Mouse (Mus musculus) hindbrain, embryonic 16.5 days (tissue): Measurements from ENCODE around the gene Clec9a. TPM values are rescaled to one million over a fixed set of nuclear protein-coding genes. Genes with fewer than 3 reads are reported as not detected.
A peak's percentile ranks its signal among the peaks of the same experiment; 100 is the strongest.

Experiments used
- ATAC-seq: fragments of 200-750 bp; cut with Nextera tagmentation; 2 replicates; pipeline ENCODE4 v1.8.0; 2017; ENCODE audit warnings: moderate TSS enrichment, moderate library complexity
- H3K27ac ChIP-seq: fragments of 300-500 bp; sonication (generic); 2 replicates; pipeline ENCODE4 v1.5.1; 2014; ENCODE audit warnings: low read depth, mild to moderate bottlenecking, control low read depth, low read length, moderate library complexity
- H3K27me3 ChIP-seq: fragments of 300-500 bp; sonication (generic); replicated peaks from 2 replicates; pipeline ENCODE4 v1.6.1; 2014; ENCODE audit warnings: low read length; ENCODE audit not compliant: control insufficient read depth, insufficient read depth
- H3K36me3 ChIP-seq: fragments of 300-500 bp; sonication (generic); 2 replicates; pipeline ENCODE4 v1.6.1; 2014; ENCODE audit warnings: mild to moderate bottlenecking, low read length, moderate library complexity, mixed read lengths; ENCODE audit not compliant: control insufficient read depth, insufficient read depth
- H3K4me1 ChIP-seq: fragments of 300-500 bp; sonication (generic); 2 replicates; pipeline ENCODE4 v1.6.1; 2014; ENCODE audit warnings: low read depth, low read length; ENCODE audit not compliant: control insufficient read depth, insufficient read depth
- H3K4me2 ChIP-seq: fragments of 300-500 bp; sonication (generic); 2 replicates; pipeline ENCODE4 v1.6.1; 2014; ENCODE audit warnings: mild to moderate bottlenecking, low read length, control low read depth, moderate library complexity
- H3K4me3 ChIP-seq: fragments of 300-500 bp; sonication (generic); 2 replicates; pipeline ENCODE4 v1.5.1; 2014; ENCODE audit warnings: mild to moderate bottlenecking, low read length, control low read depth, moderate library complexity
- H3K9ac ChIP-seq: fragments of 300-500 bp; sonication (generic); 2 replicates; pipeline ENCODE4 v1.6.1; 2014; ENCODE audit warnings: low read depth, mild to moderate bottlenecking, control low read depth, low read length, moderate library complexity
- H3K9me3 ChIP-seq: fragments of 300-500 bp; sonication (generic); 2 replicates; pipeline ENCODE4 v1.6.1; 2014; ENCODE audit warnings: mild to moderate bottlenecking, low read length, moderate library complexity; ENCODE audit not compliant: control insufficient read depth
- WGBS: fragments of 180-500 bp; shearing (Covaris S2); extraction: QIAGEN DNeasy Blood & Tissue Kit; methylation state at CpG from one replicate; pipeline ENCODE4 v1.1.7; 2014; 5-methylcytosine and 5-hydroxymethylcytosine counted together
- polyA plus RNA-seq: library from polyadenylated mRNA; unstranded; fragments of >200 nt; fragmentation: Nextera tagmentation; extraction: Ambion mirVana; gene quantifications from 2 replicates; pipeline ENCODE4 v1.2.1, GENCODE M21; 2015

Clec9a gene
- 0.10 and 0.24 TPM in 2 replicates for polyA plus RNA-seq

DNA sequence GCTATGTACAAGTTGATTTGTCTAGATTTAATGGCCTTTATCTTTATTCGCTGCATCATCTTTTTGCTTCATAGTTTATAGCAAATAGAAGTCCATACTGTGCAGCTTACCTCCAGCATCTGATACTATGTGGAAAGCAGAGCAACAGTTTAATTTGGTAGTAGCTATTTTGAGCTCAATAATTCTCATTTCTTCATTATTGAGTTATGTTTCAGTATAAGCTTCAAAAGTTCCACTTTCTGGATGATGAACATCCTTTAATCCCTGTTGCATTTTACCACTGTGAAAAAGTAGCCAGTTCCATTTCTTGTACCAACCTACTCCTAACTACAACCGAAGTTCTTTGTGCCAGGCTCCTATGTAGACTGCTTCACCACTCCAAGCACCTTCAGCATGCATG lies at the start of gene Clec9a:
Gene Clec9a, plus strand, starts transcription at position 301 of the 400 bp plus-strand sequence.
- no peaks in the 10 kb centered on the region for H3K27me3 ChIP-seq
- no peak within 1 kb of the TSS for H3K27ac ChIP-seq
- H3K4me1 ChIP-seq, result no peaks in the 10 kb centered on the region
- no peaks in the 10 kb centered on the region for H3K9me3 ChIP-seq
- 84% methylated on average over 2 of the region's 2 CpGs for WGBS
- no peak within 1 kb of the TSS for H3K4me2 ChIP-seq
- H3K36me3 ChIP-seq, result no peaks in the 10 kb centered on the region
- H3K4me3 ChIP-seq, result no peak within 1 kb of the TSS
- no peak within 1 kb of the TSS for H3K9ac ChIP-seq
- no peak for ATAC-seq

GRCm38 (mm10) chr6:129359515-129359914 lies 49.1 kb upstream of the Clec9a start:
- no peak for ATAC-seq
- Histone ChIP-seq H3K4me2 (no peak overlapping the region), H3K36me3 (no peaks in the 10 kb centered on the region), H3K4me1 (no peaks in the 10 kb centered on the region), H3K9me3 (no peaks in the 10 kb centered on the region), H3K27ac (no peak overlapping the region), H3K9ac (no peak overlapping the region), H3K4me3 (no peak overlapping the region), H3K27me3 (no peaks in the 10 kb centered on the region)
- WGBS, result 93% methylated on average over 2 of the region's 2 CpGs

DNA sequence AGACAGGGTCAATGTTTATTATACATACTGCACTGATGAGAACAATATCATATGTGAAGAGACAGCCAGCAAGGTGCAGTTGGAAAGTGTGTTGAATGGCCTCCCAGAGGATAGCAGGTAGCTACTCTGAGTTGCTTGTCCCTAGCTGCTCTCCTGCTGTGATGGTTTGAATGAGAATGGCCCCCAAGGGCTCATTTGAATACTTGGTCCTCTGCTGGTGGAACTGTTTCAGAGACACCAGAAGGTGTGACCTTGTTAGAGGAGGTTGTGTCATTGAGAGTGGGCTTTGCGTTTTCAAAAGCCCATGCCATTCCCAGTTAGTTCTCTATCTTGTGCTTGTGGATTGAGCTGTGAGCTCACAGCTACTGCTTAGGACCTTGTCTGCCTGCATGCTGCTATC lies 44.7 kb upstream of the Clec9a start:
- Histone ChIP-seq H3K4me1 (no peaks in the 10 kb centered on the region), H3K27me3 (no peaks in the 10 kb centered on the region), H3K4me2 (no peak overlapping the region), H3K27ac (no peak overlapping the region), H3K4me3 (no peak overlapping the region), H3K9me3 (no peaks in the 10 kb centered on the region), H3K36me3 (no peaks in the 10 kb centered on the region), H3K9ac (no peak overlapping the region)
- 29% methylated on average over 1 of the region's 1 CpGs for WGBS
- ATAC-seq, result no peak

- Histone ChIP-seq H3K4me1 (no peaks in the 10 kb centered on the region), H3K9me3 (no peaks in the 10 kb centered on the region), H3K9ac (no peak overlapping the region), H3K27me3 (no peaks in the 10 kb centered on the region), H3K36me3 (no peaks in the 10 kb centered on the region), H3K4me3 (no peak overlapping the region), H3K27ac (no peak overlapping the region), H3K4me2 (no peak overlapping the region)
- 13% methylated on average over 6 of the region's 6 CpGs for WGBS
- ATAC-seq, result peak; percentile 79
Measured at GRCm38 (mm10) chr6:129365959-129366359, 42.7 kb upstream of the Clec9a start.

- Histone ChIP-seq H3K4me3 (no peak overlapping the region), H3K27me3 (no peaks in the 10 kb centered on the region), H3K9ac (no peak overlapping the region), H3K9me3 (no peaks in the 10 kb centered on the region), H3K4me1 (no peaks in the 10 kb centered on the region), H3K36me3 (no peaks in the 10 kb centered on the region), H3K27ac (no peak overlapping the region), H3K4me2 (no peak overlapping the region)
- WGBS, result 72% methylated on average over 7 of the region's 7 CpGs
- 0 out of 2 replicates have a peak, but pooled peaks have one; percentile 24 for ATAC-seq
Measured at GRCm38 (mm10) chr6:129369374-129370132, 39.1 kb upstream of the Clec9a start.

DNA sequence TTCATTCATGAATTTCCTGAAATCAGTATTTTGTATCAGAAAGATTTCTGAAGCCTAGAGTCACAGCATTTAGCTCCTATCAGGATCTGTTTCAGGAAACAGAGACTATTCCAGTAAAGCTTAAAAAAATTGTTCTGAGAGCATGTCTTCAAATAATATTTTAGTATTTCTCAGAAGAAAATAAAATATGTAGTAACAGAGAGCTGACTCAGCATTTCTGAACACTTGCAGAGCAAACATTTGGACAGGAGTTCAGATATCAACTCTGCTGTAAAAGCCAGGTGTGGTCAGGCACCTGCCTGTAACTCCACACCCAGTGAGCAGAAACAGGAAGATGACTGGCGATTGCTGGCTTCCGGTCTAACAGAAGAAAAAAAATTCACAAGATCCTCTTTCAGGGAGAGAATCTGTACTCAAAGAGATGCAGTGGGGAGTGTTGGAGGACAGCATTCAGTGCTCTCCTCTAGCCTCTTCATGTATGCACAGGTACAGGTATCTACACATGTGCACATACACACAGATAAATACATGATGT lies 33.7 kb upstream of the Clec9a start:
- 88% methylated on average over 2 of the region's 2 CpGs for WGBS
- Histone ChIP-seq H3K27me3 (no peaks in the 10 kb centered on the region), H3K4me2 (no peak overlapping the region), H3K9ac (no peak overlapping the region), H3K36me3 (no peaks in the 10 kb centered on the region), H3K27ac (no peak overlapping the region), H3K9me3 (no peaks in the 10 kb centered on the region), H3K4me3 (no peak overlapping the region), H3K4me1 (no peaks in the 10 kb centered on the region)
- ATAC-seq, result no peak

GRCm38 (mm10) chr6:129380454-129380853 lies 28.2 kb upstream of the Clec9a start:
- 48% methylated on average over 3 of the region's 4 CpGs for WGBS
- no peak overlapping the region for H3K9ac ChIP-seq
- no peaks in the 10 kb centered on the region for H3K9me3 ChIP-seq
- no peak overlapping the region for H3K27ac ChIP-seq
- ATAC-seq, result peak; percentile 73; the same call in 1 of the 2 replicates
- H3K4me3 ChIP-seq, result no peak overlapping the region
- H3K4me2 ChIP-seq, result no peak overlapping the region
- H3K4me1 ChIP-seq, result no peaks in the 10 kb centered on the region
- no peaks in the 10 kb centered on the region for H3K36me3 ChIP-seq
- no peaks in the 10 kb centered on the region for H3K27me3 ChIP-seq

DNA sequence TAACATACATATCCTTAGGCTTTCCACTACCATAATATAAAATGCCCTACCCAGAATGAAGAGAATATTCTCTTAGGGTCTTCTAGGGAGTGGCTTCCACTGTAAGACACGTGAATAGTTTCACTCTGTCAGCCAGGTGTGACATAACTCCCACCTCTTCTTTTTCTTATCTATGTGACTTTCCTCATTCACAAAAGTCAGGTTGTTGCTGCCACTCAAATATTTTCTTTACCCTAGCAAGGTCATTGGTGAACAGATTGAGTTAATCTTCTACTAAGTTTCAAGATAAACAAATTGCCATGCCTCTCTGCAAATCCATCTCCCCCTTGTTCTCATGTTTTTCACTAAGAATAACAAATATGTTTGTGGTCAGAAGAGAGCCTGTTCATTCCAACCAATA lies 26.9 kb upstream of the Clec9a start:
- no peaks in the 10 kb centered on the region for H3K9me3 ChIP-seq
- no peak overlapping the region for H3K4me2 ChIP-seq
- ATAC-seq, result no peak
- no peaks in the 10 kb centered on the region for H3K4me1 ChIP-seq
- no peak overlapping the region for H3K9ac ChIP-seq
- no peak overlapping the region for H3K4me3 ChIP-seq
- no peaks in the 10 kb centered on the region for H3K27me3 ChIP-seq
- H3K36me3 ChIP-seq, result no peaks in the 10 kb centered on the region
- H3K27ac ChIP-seq, result no peak overlapping the region
- WGBS, result 72% methylated on average over 1 of the region's 1 CpGs

DNA sequence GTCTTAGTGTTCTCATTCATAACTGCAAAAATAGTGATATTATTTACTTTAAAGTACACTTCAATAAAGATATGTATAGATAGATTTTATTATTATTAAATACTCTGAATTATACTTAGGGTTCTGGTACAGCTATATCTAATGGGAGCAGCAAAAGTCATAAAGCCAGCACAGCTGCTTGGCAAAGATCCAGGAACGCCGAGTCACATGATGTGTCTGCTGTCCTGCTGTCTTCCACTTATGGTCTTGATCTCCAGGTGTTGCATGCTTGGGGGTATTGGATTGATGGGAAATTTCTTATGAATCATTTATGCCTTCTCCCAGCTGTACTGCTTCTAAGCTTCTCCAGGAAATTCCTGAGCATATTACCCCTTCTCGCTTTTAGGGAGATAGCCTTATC lies 25.2 kb upstream of the Clec9a start:
- Histone ChIP-seq H3K9ac (no peak overlapping the region), H3K27ac (no peak overlapping the region), H3K4me3 (no peak overlapping the region), H3K9me3 (no peaks in the 10 kb centered on the region), H3K4me1 (no peaks in the 10 kb centered on the region), H3K4me2 (no peak overlapping the region), H3K36me3 (no peaks in the 10 kb centered on the region), H3K27me3 (no peaks in the 10 kb centered on the region)
- ATAC-seq, result no peak
- 86% methylated on average over 3 of the region's 3 CpGs for WGBS
